Mouse (Mus musculus): ENCODE measurements at regions not wholly inside any gene's neighbourhood (a gene's known extent, or its start where the extent isn't known, plus 50 kb on each side); places are given as distances from the start of the nearest gene placed in this dataset.

DNA sequence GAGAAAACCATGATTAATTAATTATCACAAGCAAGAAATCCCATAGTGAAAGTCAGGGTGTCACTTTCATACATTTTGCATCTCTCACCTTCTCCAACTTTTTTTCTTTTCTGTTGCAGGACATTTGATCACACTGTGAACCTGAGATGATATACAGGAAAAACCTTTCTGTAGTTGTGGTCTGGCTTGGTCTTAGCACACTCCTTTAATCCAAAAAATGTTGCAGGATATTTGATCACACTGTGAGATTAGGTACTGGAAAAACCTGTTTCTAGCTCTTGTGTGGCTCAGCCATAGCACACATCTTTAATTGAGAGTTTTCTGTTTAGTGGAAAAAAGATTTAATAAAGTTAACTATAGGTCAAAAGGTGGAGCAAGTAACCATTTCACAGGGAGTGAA, 645.6 kb upstream of the Zfp804a start:
- no peaks in the 10 kb centered on the region for H3K9me3 ChIP-seq (replicated peaks)
- no peaks in the 10 kb centered on the region for H3K36me3 ChIP-seq
- H3K27me3 ChIP-seq, result no peaks in the 10 kb centered on the region
- no peaks in the 10 kb centered on the region for H3K4me1 ChIP-seq (replicated peaks)
- ATAC-seq (replicated peaks; ENCODE audit: insufficient number of reproducible peaks, insufficient read depth, low FRiP score, low read depth), result no peak
- no peak overlapping the region for H3K4me2 ChIP-seq
- H3K4me3 ChIP-seq, result no peak overlapping the region
- H3K27ac ChIP-seq, result no peak overlapping the region
- H3K9ac ChIP-seq, result no peak overlapping the region

DNA sequence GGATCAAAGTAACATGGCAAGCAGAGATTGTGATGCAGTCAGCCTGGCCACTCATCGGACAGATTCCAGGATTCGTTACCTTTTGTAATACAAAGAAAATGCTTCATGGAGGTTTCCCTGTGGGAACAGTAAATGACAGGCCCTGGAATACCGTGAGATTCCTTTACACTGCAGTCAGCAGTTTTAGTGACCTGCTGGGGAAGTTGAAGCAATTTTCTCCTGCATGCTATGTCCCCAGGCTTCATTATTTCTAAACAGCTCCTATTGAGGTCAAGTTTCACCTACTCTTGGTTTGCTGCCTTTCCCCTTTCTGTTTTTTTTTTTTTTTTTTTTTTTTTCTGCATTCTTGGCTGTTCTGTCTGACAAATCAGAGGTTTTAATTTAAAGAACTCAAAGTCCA, 641.3 kb upstream of the Zfp804a start:
- no peak overlapping the region for H3K9ac ChIP-seq
- no peaks in the 10 kb centered on the region for H3K27me3 ChIP-seq
- H3K4me2 ChIP-seq, result no peak overlapping the region
- no peak for ATAC-seq (replicated peaks; ENCODE audit: insufficient number of reproducible peaks, insufficient read depth, low FRiP score, low read depth)
- H3K9me3 ChIP-seq (replicated peaks), result no peaks in the 10 kb centered on the region
- no peak overlapping the region for H3K4me3 ChIP-seq
- no peaks in the 10 kb centered on the region for H3K36me3 ChIP-seq
- no peak overlapping the region for H3K27ac ChIP-seq
- H3K4me1 ChIP-seq (replicated peaks), result no peaks in the 10 kb centered on the region
- WGBS, result 62% methylated on average over 3 of the region's 3 CpGs

DNA sequence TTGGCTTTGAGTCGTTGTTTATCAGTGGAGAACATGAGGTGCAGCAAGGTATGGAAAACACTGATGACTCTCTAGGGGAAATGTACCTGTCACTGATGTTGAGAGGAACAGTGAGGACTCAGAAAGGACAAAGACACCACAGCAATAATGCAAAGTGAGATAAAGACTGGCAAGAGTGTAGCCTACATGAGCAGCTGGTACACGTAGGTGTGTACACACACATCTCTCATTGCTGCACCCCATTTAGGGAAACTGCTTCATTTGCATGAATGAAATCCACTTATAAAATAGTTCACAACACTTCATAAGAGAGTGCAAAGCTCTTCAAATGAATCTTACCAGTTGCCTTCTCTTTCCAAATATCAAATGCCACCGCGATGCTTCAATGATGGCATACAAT, 621.6 kb upstream of the Zfp804a start:
- no peak for ATAC-seq (replicated peaks; ENCODE audit: insufficient number of reproducible peaks, insufficient read depth, low FRiP score, low read depth)
- 89% methylated on average over 4 of the region's 4 CpGs for WGBS
- Histone ChIP-seq H3K9ac (no peak overlapping the region), H3K9me3 (replicated peaks) (no peaks in the 10 kb centered on the region), H3K4me2 (no peak overlapping the region), H3K4me1 (replicated peaks) (no peaks in the 10 kb centered on the region), H3K27ac (no peak overlapping the region), H3K36me3 (no peaks in the 10 kb centered on the region), H3K4me3 (no peak overlapping the region), H3K27me3 (no peaks in the 10 kb centered on the region)

DNA sequence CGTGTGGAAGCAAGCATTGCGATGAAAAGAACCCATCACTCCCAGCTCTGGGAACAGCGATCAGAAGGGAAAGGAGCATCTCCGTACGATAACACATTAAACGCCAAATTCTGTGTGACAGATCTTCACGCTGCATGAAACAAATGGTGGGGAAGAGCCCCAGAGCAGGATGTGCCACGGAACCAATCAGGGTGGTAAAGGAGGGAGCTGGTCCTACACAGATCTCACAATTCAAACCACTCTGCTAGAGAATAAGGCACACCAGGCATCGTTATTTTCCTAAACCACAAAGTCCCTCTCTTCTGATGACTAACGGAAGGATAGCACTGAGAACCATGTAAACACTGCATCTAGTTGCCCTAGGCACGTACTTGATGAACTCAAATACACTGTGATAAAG, 613.9 kb upstream of the Zfp804a start:
- no peaks in the 10 kb centered on the region for H3K9me3 ChIP-seq (replicated peaks)
- no peak for ATAC-seq (replicated peaks; ENCODE audit: insufficient number of reproducible peaks, insufficient read depth, low FRiP score, low read depth)
- H3K27me3 ChIP-seq, result no peaks in the 10 kb centered on the region
- 78% methylated on average over 11 of the region's 11 CpGs for WGBS
- H3K4me2 ChIP-seq, result no peak overlapping the region
- H3K27ac ChIP-seq, result no peak overlapping the region
- H3K4me3 ChIP-seq, result no peak overlapping the region
- H3K36me3 ChIP-seq, result no peaks in the 10 kb centered on the region
- H3K9ac ChIP-seq, result no peak overlapping the region
- no peaks in the 10 kb centered on the region for H3K4me1 ChIP-seq (replicated peaks)

DNA sequence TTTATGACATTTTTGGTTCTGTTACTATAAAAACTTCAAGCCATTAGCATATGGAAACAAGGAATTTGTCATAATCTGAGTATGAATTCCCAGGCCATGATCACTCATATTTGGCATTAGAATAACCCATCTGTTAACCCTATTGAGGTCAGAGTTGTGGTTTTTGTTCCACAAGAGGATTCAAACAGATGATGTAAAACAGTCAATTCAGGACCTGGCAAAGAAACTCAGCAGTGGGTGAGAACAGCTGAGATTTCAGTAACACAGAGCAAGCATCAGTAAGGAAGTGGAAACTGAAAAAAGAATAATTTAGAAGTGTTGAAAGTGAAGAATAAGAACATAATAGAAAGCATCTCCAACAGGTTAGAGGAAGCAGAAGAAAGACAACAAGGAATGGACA, 612.1 kb upstream of the Zfp804a start:
- Histone ChIP-seq H3K4me1 (replicated peaks) (no peaks in the 10 kb centered on the region), H3K36me3 (no peaks in the 10 kb centered on the region), H3K9ac (no peak overlapping the region), H3K4me3 (no peak overlapping the region), H3K27me3 (no peaks in the 10 kb centered on the region), H3K9me3 (replicated peaks) (no peaks in the 10 kb centered on the region), H3K27ac (no peak overlapping the region), H3K4me2 (no peak overlapping the region)
- ATAC-seq (replicated peaks; ENCODE audit: insufficient number of reproducible peaks, insufficient read depth, low FRiP score, low read depth), result no peak

DNA sequence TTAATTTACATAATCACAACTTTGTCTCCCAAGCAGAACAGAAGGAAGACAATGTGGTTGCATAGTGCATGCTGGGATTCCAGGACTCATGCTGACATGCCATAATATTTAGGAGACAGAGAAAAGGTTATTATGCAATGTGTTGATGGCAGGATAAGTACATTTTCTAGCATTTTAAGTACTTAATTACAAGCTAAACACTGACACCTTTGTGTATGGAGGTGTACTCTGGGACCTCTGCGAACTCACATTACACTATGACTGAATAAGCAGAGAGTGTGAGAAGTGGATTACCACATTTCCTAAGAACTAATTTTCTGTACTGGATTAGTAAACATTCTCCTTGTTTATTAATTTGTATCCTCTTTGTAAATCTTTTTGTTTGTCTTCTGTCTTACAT, 602.5 kb upstream of the Zfp804a start:
- Histone ChIP-seq H3K4me1 (replicated peaks) (no peaks in the 10 kb centered on the region), H3K27ac (no peak overlapping the region), H3K36me3 (no peaks in the 10 kb centered on the region), H3K9me3 (replicated peaks) (no peaks in the 10 kb centered on the region), H3K4me2 (no peak overlapping the region), H3K4me3 (no peak overlapping the region), H3K27me3 (no peaks in the 10 kb centered on the region), H3K9ac (no peak overlapping the region)
- no peak for ATAC-seq (replicated peaks; ENCODE audit: insufficient number of reproducible peaks, insufficient read depth, low FRiP score, low read depth)
- 91% methylated on average over 1 of the region's 1 CpGs for WGBS

DNA sequence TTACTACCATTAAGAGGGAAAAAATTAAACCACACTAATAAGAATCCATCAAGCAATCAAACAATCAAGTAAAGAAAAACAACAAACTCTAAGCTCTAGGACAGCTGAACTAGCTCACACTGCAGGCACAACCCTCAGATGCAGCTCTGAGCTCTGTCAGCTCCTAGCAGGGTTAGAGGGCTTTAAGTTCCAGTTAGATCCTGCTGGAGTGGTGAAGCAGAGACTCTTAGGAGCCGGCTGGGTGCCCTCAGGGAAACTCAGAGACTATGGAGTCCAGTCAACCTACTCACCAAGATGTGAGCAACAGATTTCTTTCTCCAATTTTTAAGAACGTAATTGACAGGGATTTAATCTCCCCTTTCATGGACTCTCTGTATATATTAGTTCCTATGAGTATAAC, 564.2 kb upstream of the Zfp804a start:
- no peaks in the 10 kb centered on the region for H3K27me3 ChIP-seq
- no peak for ATAC-seq (replicated peaks; ENCODE audit: insufficient number of reproducible peaks, insufficient read depth, low FRiP score, low read depth)
- H3K36me3 ChIP-seq, result no peaks in the 10 kb centered on the region
- H3K9ac ChIP-seq, result no peak overlapping the region
- H3K4me2 ChIP-seq, result no peak overlapping the region
- H3K9me3 ChIP-seq (replicated peaks), result no peaks in the 10 kb centered on the region
- WGBS, result 43% methylated on average over 2 of the region's 2 CpGs
- no peaks in the 10 kb centered on the region for H3K4me1 ChIP-seq (replicated peaks)
- no peak overlapping the region for H3K27ac ChIP-seq
- no peak overlapping the region for H3K4me3 ChIP-seq

DNA sequence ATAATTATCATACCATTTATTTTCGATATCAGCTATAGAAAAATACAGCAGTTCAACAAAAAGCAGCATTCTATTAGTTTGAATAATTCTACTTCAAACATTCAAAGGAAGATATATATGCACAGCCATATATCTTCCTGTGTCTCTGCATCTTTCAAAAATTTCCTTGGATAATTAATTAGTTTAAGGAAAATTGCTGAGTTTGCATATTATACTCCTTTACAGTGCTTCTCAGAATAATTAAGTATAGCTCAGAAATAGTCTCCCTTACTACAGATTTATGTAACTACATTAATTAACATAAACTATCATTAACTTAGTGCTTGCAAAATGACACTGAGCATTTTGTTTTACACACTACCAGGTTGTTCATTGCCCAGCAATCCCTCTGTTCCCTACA, 546.0 kb upstream of the Zfp804a start:
- H3K36me3 ChIP-seq, result no peaks in the 10 kb centered on the region
- H3K4me1 ChIP-seq (replicated peaks), result no peaks in the 10 kb centered on the region
- no peaks in the 10 kb centered on the region for H3K27me3 ChIP-seq
- no peak overlapping the region for H3K4me3 ChIP-seq
- H3K9me3 ChIP-seq (replicated peaks), result no peaks in the 10 kb centered on the region
- H3K9ac ChIP-seq, result no peak overlapping the region
- no peak overlapping the region for H3K27ac ChIP-seq
- no peak overlapping the region for H3K4me2 ChIP-seq
- ATAC-seq (replicated peaks; ENCODE audit: insufficient number of reproducible peaks, insufficient read depth, low FRiP score, low read depth), result no peak
- 75% methylated on average over 1 of the region's 1 CpGs for WGBS

DNA sequence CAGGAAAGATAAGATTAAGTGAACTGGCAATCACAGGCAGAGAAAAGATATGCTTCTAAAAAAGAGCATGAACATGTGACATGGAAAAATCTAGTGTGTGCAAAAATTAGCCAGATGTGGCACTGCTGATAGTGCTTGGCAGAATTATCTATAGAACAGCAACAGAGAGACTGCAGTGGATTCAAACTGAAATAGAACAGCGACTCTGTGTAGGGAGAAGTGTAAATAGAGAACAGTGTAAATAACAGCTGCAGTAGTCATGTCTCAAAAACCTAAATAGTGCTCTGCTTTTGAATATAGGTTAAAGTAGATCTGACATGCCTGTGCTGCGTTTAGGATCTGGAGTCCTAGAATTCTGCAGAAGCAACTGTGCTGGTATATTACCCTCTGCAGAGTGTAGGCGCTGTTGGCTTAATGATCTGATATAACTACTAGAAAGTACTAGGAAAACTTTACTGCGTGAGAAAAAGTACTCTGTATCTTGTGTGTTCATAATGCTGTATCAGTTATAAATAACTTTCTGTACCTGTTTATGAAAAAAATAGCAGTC, 539.9 kb upstream of the Zfp804a start:
- ATAC-seq (replicated peaks; ENCODE audit: insufficient number of reproducible peaks, insufficient read depth, low FRiP score, low read depth), result no peak
- no peaks in the 10 kb centered on the region for H3K36me3 ChIP-seq
- H3K27me3 ChIP-seq, result no peaks in the 10 kb centered on the region
- H3K27ac ChIP-seq, result no peak overlapping the region
- no peak overlapping the region for H3K4me3 ChIP-seq
- no peak overlapping the region for H3K9ac ChIP-seq
- H3K4me1 ChIP-seq (replicated peaks), result no peaks in the 10 kb centered on the region
- H3K9me3 ChIP-seq (replicated peaks), result no peaks in the 10 kb centered on the region
- WGBS, result 64% methylated on average over 4 of the region's 4 CpGs
- H3K4me2 ChIP-seq, result no peak overlapping the region

DNA sequence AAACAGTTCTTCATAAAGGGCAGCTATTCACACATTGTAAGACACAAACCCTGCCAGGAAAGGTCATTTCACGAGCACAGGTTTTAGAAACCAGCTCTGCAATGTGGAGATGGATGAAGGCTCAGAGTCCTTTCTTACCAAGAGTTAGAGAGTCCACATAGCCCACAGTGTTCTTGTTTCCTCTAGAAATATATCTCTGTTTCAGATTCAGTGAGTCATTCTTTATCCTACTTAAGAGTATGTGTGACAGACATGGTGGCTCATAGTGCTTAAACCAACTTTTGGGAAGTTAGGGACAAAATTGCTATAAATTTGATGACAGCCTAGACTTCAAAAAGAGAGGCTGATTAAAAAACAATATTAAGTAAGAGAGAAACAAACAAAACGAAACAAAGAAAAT, 514.9 kb upstream of the Zfp804a start:
- ATAC-seq (replicated peaks; ENCODE audit: insufficient number of reproducible peaks, insufficient read depth, low FRiP score, low read depth), result no peak
- Histone ChIP-seq H3K9ac (no peak overlapping the region), H3K27ac (no peak overlapping the region), H3K27me3 (no peaks in the 10 kb centered on the region), H3K4me3 (no peak overlapping the region), H3K9me3 (replicated peaks) (no peaks in the 10 kb centered on the region), H3K4me1 (replicated peaks) (no peaks in the 10 kb centered on the region), H3K36me3 (no peaks in the 10 kb centered on the region), H3K4me2 (no peak overlapping the region)
- WGBS, result 59% methylated on average over 2 of the region's 2 CpGs

DNA sequence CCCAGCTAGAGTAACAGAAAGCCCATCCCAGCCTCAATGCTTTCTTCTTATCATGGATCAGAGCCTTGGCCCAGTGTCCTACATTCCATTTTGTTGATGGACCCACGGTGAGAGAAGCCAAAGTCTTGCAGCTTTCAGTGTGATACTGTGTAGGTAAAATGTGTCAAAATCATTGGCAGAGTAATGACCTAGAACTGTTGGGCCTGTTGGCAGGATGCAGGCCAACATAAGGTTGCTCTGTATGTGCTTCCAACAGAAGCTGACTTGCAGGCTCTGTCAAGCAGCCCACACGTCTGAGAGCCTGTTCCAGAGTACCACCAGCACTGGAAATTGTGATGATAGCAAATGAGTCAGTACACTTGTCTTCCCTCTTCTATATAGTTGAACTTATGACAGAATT, 503.9 kb upstream of the Zfp804a start:
- no peaks in the 10 kb centered on the region for H3K9me3 ChIP-seq (replicated peaks)
- H3K36me3 ChIP-seq, result no peaks in the 10 kb centered on the region
- no peaks in the 10 kb centered on the region for H3K27me3 ChIP-seq
- no peak overlapping the region for H3K9ac ChIP-seq
- no peaks in the 10 kb centered on the region for H3K4me1 ChIP-seq (replicated peaks)
- WGBS, result 53% methylated on average over 2 of the region's 2 CpGs
- H3K27ac ChIP-seq, result no peak overlapping the region
- peak; percentile 22; the same call in 1 of the 2 replicates for ATAC-seq (replicated peaks; ENCODE audit: insufficient number of reproducible peaks, insufficient read depth, low FRiP score, low read depth)
- H3K4me2 ChIP-seq, result no peak overlapping the region
- no peak overlapping the region for H3K4me3 ChIP-seq

DNA sequence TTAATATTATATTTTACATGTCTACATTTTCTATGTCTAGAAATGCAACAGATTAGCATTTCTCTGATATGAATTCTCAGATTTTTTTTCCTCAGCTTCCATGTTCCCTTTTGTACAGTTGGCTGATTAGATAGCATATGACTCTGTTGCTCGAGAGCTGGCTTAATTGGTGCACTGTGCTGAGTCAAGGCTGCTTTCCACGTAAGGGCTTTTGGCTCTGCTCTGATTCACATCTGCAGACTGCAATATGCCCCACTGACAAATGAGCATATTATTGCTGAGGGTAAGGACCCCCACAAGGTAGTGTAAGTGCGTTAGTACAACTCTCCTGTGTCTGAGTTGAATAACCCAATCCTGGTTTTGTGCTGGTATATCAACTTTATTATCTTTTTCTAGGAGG, 470.9 kb upstream of the Zfp804a start:
- Histone ChIP-seq H3K27ac (no peak overlapping the region), H3K9ac (no peak overlapping the region), H3K4me1 (replicated peaks) (no peaks in the 10 kb centered on the region), H3K4me2 (no peak overlapping the region), H3K9me3 (replicated peaks) (no peaks in the 10 kb centered on the region), H3K36me3 (no peaks in the 10 kb centered on the region), H3K4me3 (no peak overlapping the region), H3K27me3 (no peaks in the 10 kb centered on the region)
- WGBS, result 61% methylated on average over 3 of the region's 3 CpGs
- no peak for ATAC-seq (replicated peaks; ENCODE audit: insufficient number of reproducible peaks, insufficient read depth, low FRiP score, low read depth)
